Mouse (Mus musculus) erythroblast, embryonic 14.5 days (primary cell): Measurements from ENCODE around the gene Galnt9.

ENCODE experiments used
- GATA1 ChIP-seq: IDR thresholded peaks from 2 replicates; pipeline ENCODE4 v1.6.1; 2012; ENCODE audit warnings: low read length, inconsistent platforms, mixed read lengths
- TAL1 ChIP-seq: IDR thresholded peaks from 3 replicates; pipeline ENCODE4 v1.6.1; 2012; ENCODE audit warnings: low read length, inconsistent platforms, mixed read lengths

DNA sequence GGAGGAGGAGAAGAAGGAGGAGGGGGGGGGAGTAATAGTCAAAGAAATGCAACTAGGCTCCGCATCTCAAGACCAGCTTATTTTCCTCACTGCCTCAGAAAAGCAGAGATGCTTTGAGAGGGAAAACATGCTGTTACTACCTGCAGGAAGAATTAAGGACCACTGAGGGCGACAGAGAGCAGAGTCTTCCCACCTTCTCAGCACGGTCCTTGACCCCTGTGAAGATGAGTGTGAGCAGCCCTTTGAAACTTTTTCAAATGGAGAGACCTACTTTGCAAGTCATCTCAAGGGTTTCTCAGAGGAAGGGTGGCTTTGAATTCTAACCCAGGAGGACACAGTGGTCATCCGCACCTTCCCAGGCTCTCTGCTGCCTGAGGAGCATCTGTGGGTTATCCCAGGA lies 6.7 kb downstream of the Galnt9 start:
- TF ChIP-seq GATA1 = no peak
- TF ChIP-seq TAL1 = no peak
